Mouse (Mus musculus) hindbrain, embryonic 11.5 days (tissue): ENCODE measurements around the gene Cgref1. TPM values are rescaled to one million over a fixed set of nuclear protein-coding genes. Genes with fewer than 3 reads are reported as not detected.

Experiments used
- ATAC-seq: fragments of 200-750 bp; cut with Nextera tagmentation; 2 replicates; pipeline ENCODE4 v1.8.0; 2017; ENCODE audit warnings: mild to moderate bottlenecking, moderate TSS enrichment, moderate library complexity; ENCODE audit not compliant: low FRiP score
- DNase-seq: peaks from one replicate; pipeline ENCODE4 v3.0.0-alpha.2; 2015; ENCODE audit warnings: low spot score
- H3K27ac ChIP-seq: fragments of 300-500 bp; sonication (generic); 2 replicates; pipeline ENCODE4 v1.5.1; 2014; ENCODE audit warnings: mild to moderate bottlenecking, low read depth, low read length
- H3K27me3 ChIP-seq: fragments of 300-500 bp; sonication (generic); 2 replicates; pipeline ENCODE4 v1.6.1; 2014; ENCODE audit warnings: mild to moderate bottlenecking, low read length, moderate library complexity, mixed read lengths; ENCODE audit not compliant: control insufficient read depth, insufficient read depth
- H3K36me3 ChIP-seq: fragments of 300-500 bp; sonication (generic); 2 replicates; pipeline ENCODE4 v1.6.1; 2014; ENCODE audit warnings: mild to moderate bottlenecking, low read length, moderate library complexity, mixed read lengths; ENCODE audit not compliant: control insufficient read depth, insufficient read depth
- H3K4me1 ChIP-seq: fragments of 300-500 bp; sonication (generic); replicated peaks from 2 replicates; pipeline ENCODE4 v1.6.1; 2014; ENCODE audit warnings: low read length, mixed read lengths; ENCODE audit not compliant: control insufficient read depth, insufficient read depth
- H3K4me2 ChIP-seq: fragments of 300-500 bp; sonication (generic); replicated peaks from 2 replicates; pipeline ENCODE4 v1.6.1; 2014; ENCODE audit warnings: mild to moderate bottlenecking, low read depth, low read length
- H3K4me3 ChIP-seq: fragments of 300-500 bp; sonication (generic); 2 replicates; pipeline ENCODE4 v1.5.1; 2014; ENCODE audit warnings: low read depth, low read length
- H3K9ac ChIP-seq: fragments of 300-500 bp; sonication (generic); 2 replicates; pipeline ENCODE4 v1.6.1; 2014; ENCODE audit warnings: low read depth, low read length
- H3K9me3 ChIP-seq: fragments of 300-500 bp; sonication (generic); 2 replicates; pipeline ENCODE4 v1.6.1; 2016; ENCODE audit warnings: low read length; ENCODE audit not compliant: control insufficient read depth
- WGBS: fragments of 180-500 bp; shearing (Covaris S2); extraction: QIAGEN DNeasy Blood & Tissue Kit; methylation state at CpG from one replicate; pipeline ENCODE4 v1.1.7; 2014; 5-methylcytosine and 5-hydroxymethylcytosine counted together
- polyA plus RNA-seq: library from polyadenylated mRNA; unstranded; fragments of >200 nt; fragmentation: Nextera tagmentation; extraction: Ambion mirVana; gene quantifications from 2 replicates; pipeline ENCODE4 v1.2.1, GENCODE M21; 2014

Cgref1 gene
- polyA plus RNA-seq, 1 experiment from 2014 or later, result 6.9 TPM

DNA sequence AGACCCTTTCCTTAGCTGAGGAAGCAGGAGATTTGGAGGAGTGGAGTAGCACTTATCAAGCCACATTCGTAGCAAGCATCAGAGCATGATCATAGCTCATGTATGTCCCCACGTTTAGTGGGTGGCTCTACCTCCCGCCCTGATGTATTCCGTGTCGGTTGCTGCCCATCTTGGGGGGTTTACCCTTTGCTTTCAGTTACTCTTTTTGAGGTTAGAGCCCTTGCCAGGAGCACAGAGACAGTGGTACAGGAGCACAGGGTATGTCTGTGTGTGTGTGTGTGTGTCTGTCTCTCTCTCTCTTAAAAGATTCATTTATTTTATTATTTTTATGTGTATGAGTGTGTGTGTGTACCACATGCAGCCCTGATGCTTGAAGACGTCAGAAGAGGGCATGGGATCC, 22.3 kb downstream of the Cgref1 start:
- no peak overlapping the region for H3K4me3 ChIP-seq
- WGBS, result 88% methylated on average over 6 of the region's 6 CpGs
- H3K4me2 ChIP-seq, result no peak overlapping the region
- peaks cover 5% of the 10 kb centered on the region for H3K4me1 ChIP-seq
- H3K9ac ChIP-seq, result no peak overlapping the region
- no peak overlapping the region for H3K27ac ChIP-seq
- no peaks in the 10 kb centered on the region for H3K36me3 ChIP-seq
- H3K9me3 ChIP-seq, result no peaks in the 10 kb centered on the region
- DNase-seq (no peak), ATAC-seq (no peak)
- H3K27me3 ChIP-seq, result no peaks in the 10 kb centered on the region

DNA sequence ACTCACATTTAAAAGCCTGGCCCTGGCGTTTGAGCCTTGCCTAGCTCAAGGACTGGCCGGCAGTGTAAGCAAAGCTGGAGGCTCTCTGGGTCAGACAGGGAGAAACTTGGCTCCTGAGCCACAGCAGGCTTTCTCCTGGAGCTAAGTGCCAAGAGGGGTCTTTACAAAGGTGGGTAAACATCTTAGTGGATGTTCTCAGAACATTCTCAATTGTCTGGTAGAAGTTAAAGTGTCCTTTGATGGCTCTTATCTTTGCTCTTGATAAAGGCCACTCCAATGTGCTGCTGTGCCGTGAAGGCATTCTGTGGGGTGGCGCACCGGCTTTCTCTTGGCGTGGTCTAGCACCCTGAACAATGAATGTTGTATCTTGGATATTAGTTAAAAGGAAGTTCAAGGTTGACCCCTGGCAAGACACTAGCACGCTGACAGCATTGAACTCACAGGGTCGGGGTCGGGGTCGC, 22.8 kb downstream of the Cgref1 start:
- Histone ChIP-seq H3K27ac (no peak overlapping the region), H3K4me3 (no peak overlapping the region), H3K9me3 (no peaks in the 10 kb centered on the region), H3K9ac (no peak overlapping the region), H3K27me3 (no peaks in the 10 kb centered on the region), H3K36me3 (no peaks in the 10 kb centered on the region), H3K4me1 (peaks cover 5% of the 10 kb centered on the region), H3K4me2 (peak overlapping the region; percentile 87; the same call in 1 of the 2 replicates)
- ATAC-seq (no peak), DNase-seq (no peak)
- WGBS, result 72% methylated on average over 10 of the region's 10 CpGs

DNA sequence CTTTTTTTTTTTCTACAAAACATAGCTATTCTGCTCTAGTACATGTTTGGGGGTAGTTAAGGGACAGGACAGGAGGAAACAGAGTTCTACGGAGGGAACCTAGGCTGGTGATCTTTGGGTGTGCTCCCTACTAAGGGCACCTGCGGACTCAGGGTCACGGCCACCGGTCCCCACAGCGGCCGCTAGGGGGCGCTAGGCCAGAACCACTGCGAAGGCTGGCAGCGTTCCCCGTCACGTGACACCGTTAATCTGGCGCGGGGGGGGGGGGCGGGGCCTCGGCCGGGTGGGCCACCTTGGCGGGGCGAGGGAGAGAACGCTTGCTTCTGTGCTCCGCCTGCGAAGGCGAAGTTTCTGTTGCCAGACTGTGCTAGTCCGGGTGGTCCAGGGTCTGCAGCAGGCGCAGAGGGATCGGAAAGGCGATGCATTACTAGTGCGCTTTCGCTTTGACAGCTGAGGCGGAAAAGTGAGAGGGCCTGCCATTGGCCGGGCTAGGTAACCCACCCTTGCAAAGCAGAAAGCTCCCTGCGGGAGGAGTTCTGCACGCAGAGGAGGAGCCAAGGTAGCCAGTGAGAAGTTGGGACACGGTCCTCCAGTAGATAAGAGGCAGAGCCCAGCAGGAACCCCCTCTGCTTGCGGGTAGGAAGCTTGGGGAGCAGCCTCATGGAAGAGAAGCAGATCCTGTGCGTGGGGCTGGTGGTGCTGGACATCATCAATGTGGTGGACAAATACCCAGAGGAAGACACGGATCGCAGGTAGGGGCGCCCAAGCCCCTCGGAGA, 23.9 kb downstream of the Cgref1 start, which contains the start of gene Khk:
TSS of gene Khk (plus strand) at position 176 of the 778 bp plus-strand sequence.
- peak; percentile 82 for ATAC-seq

DNA sequence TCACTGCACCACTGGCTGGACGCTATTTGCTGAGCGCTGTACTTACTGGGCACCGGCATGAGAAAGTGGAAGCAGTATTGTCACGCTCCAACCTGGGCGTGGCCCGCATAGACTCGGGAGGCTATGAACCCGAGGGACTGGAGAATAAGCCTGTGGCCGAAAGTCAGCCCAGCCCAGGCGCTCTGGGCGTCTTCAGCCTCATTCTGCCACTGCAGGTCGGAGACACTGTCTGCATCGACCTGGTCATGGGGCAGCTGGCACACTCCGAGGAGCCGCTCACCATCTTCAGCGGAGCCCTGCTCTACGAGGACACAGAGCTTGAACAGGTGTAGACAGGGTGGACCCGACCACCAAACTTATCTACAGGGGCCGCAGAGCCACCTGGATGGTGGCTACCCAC, 24.8 kb downstream of the Cgref1 start:
- peak; percentile 20; the same call in 1 of the 2 replicates for ATAC-seq
- Histone ChIP-seq H3K4me1 (peaks cover 5% of the 10 kb centered on the region), H3K4me3 (no peak overlapping the region)

More for the DNA sequence above, 23.9 kb downstream of the Cgref1 start, which contains the start of gene Khk:
- no peaks in the 10 kb centered on the region for H3K9me3 ChIP-seq
- peaks cover 5% of the 10 kb centered on the region for H3K4me1 ChIP-seq
- H3K27ac ChIP-seq, result peak within 1 kb of the TSS; percentile 53; the same call in 1 of the 2 replicates
- DNase-seq, result peak; percentile 94
- H3K4me3 ChIP-seq, result peak within 1 kb of the TSS; percentile 48
- peak within 1 kb of the TSS; percentile 87 for H3K4me2 ChIP-seq
- no peaks in the 10 kb centered on the region for H3K27me3 ChIP-seq
- H3K36me3 ChIP-seq, result no peaks in the 10 kb centered on the region
- peak within 1 kb of the TSS; percentile 64 for H3K9ac ChIP-seq
- WGBS, result 2% methylated on average over 38 of the region's 40 CpGs

DNA sequence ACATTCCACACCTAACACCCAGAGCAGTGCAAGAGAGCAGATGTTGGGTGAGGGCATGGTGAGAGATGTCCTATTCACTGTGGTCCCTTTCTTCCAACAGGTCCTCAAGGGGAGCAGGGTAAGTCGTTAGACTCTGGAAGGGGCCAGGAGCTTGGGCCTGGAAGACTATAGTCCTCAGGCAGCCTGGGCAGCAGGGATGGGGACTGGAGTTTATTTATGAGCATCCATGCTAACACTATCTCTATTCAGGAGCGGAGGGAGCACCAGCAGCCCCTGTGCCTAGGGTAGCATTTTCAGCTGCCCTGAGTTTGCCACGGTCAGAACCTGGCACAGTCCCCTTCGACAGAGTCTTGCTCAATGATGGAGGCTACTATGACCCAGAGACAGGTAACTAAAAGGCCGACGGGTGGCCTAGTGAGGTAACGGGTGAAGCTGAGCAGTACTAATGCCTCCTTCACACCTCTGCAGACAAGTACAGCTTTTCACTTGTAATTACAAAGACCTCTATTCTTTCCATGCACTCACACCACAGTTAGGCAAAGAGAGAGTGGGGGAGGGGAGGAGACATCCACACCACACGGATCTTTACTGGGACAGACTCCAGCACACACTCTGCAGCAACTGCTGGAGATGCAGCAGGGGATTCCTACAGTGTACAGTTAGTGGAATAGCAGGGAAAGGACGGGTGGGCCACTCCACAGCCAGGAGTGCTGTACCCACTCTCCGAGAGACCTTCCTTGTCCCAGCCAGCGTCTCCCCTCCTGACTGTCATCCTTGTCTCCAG, 25.4 kb downstream of the Cgref1 start:
- H3K9me3 ChIP-seq, result no peaks in the 10 kb centered on the region
- no peaks in the 10 kb centered on the region for H3K36me3 ChIP-seq
- H3K9ac ChIP-seq, result no peak overlapping the region
- H3K27ac ChIP-seq, result no peak overlapping the region
- H3K27me3 ChIP-seq, result no peaks in the 10 kb centered on the region
- no peak overlapping the region for H3K4me2 ChIP-seq
- H3K4me1 ChIP-seq, result peaks cover 5% of the 10 kb centered on the region
- ATAC-seq (no peak), DNase-seq (no peak)
- no peak overlapping the region for H3K4me3 ChIP-seq
- 76% methylated on average over 11 of the region's 11 CpGs for WGBS

More for the DNA sequence above, 24.8 kb downstream of the Cgref1 start:
- H3K9me3 ChIP-seq, result no peaks in the 10 kb centered on the region
- no peaks in the 10 kb centered on the region for H3K36me3 ChIP-seq
- H3K4me2 ChIP-seq, result no peak overlapping the region
- H3K27ac ChIP-seq, result no peak overlapping the region
- no peak overlapping the region for H3K9ac ChIP-seq
- no peaks in the 10 kb centered on the region for H3K27me3 ChIP-seq
- 61% methylated on average over 19 of the region's 19 CpGs for WGBS
- DNase-seq, result no peak

DNA sequence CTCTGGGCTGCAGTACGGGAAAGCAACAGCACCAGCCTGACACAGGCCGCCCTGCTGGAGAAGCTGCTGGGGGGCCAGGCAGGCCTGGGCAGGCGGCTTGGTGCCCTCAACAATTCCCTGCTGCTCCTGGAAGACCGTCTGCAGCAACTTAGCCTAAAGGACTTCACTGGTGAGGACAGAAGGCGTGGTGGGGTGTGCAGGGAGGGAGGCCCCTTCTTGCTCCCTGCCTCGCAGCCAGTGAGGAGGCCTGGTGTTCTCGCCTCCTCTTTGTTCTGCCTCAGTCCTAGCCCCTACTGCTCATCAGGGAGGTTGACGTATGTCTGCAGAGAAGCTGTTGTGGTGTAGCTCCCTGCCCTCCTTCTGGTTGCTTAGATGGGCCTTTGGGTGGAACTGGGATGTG, 26.7 kb downstream of the Cgref1 start:
- Histone ChIP-seq H3K9ac (no peak overlapping the region), H3K4me1 (peaks cover 5% of the 10 kb centered on the region), H3K9me3 (no peaks in the 10 kb centered on the region), H3K4me2 (no peak overlapping the region), H3K36me3 (no peaks in the 10 kb centered on the region), H3K27ac (no peak overlapping the region), H3K4me3 (no peak overlapping the region), H3K27me3 (no peaks in the 10 kb centered on the region)
- ATAC-seq, result no peak
- WGBS, result 88% methylated on average over 8 of the region's 8 CpGs
- DNase-seq, result no peak

DNA sequence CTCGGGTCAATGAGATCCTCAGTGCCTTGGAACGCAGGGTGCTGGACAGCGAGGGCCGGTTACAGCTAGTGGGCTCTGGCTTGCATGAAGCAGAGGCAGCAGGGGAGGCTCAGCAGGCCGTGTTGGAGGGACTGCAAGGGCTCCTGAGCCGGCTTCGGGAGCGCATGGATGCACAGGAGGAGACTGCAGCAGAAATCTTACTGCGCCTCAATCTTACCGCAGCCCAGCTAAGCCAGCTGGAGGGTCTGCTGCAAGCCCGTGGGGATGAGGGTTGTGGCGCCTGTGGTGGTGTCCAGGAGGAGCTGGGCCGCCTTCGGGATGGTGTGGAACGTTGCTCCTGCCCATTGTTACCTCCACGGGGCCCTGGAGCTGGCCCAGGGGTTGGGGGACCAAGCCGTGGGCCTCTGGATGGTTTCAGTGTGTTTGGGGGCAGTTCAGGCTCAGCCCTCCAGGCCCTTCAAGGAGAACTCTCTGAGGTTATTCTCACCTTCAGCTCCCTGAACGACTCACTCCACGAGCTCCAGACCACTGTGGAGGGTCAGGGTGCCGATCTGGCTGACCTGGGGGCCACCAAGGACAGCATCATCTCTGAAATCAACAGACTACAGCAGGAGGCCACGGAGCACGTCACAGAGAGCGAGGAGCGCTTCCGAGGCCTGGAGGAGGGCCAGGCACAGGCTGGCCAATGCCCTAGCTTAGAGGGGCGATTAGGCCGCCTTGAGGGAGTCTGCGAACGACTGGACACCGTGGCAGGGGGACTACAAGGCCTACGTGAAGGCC, 27.3 kb downstream of the Cgref1 start:
- Histone ChIP-seq H3K9ac (no peak overlapping the region), H3K27me3 (no peaks in the 10 kb centered on the region), H3K4me2 (no peak overlapping the region), H3K9me3 (no peaks in the 10 kb centered on the region), H3K4me3 (no peak overlapping the region), H3K4me1 (peaks cover 5% of the 10 kb centered on the region), H3K36me3 (no peaks in the 10 kb centered on the region), H3K27ac (no peak overlapping the region)
- 86% methylated on average over 31 of the region's 31 CpGs for WGBS
- no peak for DNase-seq
- no peak for ATAC-seq

DNA sequence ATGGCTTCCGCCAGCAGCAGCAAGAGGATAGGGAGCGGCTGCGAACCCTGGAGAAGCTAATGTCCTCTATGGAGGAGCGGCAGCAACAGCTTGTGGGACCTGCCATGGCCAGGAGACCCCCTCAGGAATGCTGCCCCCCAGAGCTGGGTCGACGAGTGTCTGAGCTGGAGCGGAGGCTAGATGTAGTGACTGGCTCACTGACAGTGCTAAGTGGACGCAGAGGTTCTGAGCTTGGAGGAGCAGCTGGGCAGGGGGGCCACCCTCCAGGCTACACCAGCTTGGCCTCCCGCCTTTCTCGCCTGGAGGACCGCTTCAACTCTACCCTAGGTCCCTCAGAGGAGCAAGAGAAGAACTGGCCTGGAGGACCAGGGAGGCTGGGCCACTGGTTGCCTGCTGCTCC, 28.0 kb downstream of the Cgref1 start:
- no peaks in the 10 kb centered on the region for H3K27me3 ChIP-seq
- H3K4me3 ChIP-seq, result no peak overlapping the region
- H3K9ac ChIP-seq, result no peak overlapping the region
- 90% methylated on average over 11 of the region's 11 CpGs for WGBS
- no peak overlapping the region for H3K4me2 ChIP-seq
- DNase-seq (no peak), ATAC-seq (no peak)
- no peak overlapping the region for H3K27ac ChIP-seq
- no peaks in the 10 kb centered on the region for H3K36me3 ChIP-seq
- peaks cover 7% of the 10 kb centered on the region for H3K4me1 ChIP-seq
- no peaks in the 10 kb centered on the region for H3K9me3 ChIP-seq
